21 mouse cellular contexts compared by ENCODE assay signal in the genomic region with DNA sequence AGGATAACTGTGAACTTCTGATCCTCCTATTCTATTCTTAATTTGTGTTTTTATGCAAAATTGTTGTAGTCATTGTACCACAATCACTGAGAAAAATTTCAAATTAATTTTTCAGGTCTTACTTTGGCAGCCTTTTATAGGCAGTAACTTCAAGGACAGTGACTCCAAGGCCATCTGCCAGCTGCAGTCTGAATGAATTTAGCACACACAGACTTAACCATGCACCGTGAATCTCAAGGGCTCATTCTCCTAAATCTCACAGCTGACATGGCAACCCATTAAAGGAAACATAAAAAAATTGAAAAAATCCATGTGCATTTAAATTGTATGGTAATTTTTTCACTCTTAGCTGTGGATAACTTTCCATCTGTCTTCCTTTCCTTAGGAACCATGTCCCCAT.
DNase-seq lines count a peak whose midpoint lies in the region; ATAC-seq lines count a peak whose summit lies in the region.
"Had no signal": no experiment of that assay in that cellular context is flagged by ENCODE, and none has a peak within 500 bp of the region (broad histone marks: within the 10 kb centered on the region; RNA-seq: fewer than 3 reads in every experiment).

No protein-coding gene starts in this region.

- no peak overlapping the region for H3K4me2 ChIP-seq in hindbrain, embryonic 12.5 days (replicated peaks)
- H3K4me2 ChIP-seq in neural tube, embryonic 11.5 days (ENCODE audit: low read depth) = no peak overlapping the region
- H3K4me2 ChIP-seq in neural tube, embryonic 15.5 days = no peak overlapping the region
- no peak overlapping the region for H3K4me2 ChIP-seq in neural tube, embryonic 13.5 days

- H3K4me3 ChIP-seq in hindbrain, embryonic 12.5 days = no peak overlapping the region
- H3K4me3 ChIP-seq in hindbrain, embryonic 10.5 days = no peak overlapping the region
- no peak overlapping the region for H3K4me3 ChIP-seq in neural tube, embryonic 11.5 days (ENCODE audit: low read depth, low read length)
- H3K4me3 ChIP-seq in neural tube, embryonic 15.5 days (replicated peaks) = no peak overlapping the region
- no peak overlapping the region for H3K4me3 ChIP-seq in neural tube, embryonic 13.5 days
- H3K4me3 ChIP-seq: forebrain, embryonic 10.5 days; heart, adult 2 months; limb, embryonic 10.5 days had no signal

- H3K9ac ChIP-seq in hindbrain, embryonic 12.5 days = no peak overlapping the region
- H3K9ac ChIP-seq in neural tube, embryonic 11.5 days (ENCODE audit: low read length) = no peak overlapping the region
- no peak overlapping the region for H3K9ac ChIP-seq in neural tube, embryonic 15.5 days (replicated peaks)
- H3K9ac ChIP-seq in neural tube, embryonic 13.5 days = no peak overlapping the region
- H3K9ac ChIP-seq: liver, postnatal 0 days had no signal

- H3K27me3 ChIP-seq in hindbrain, embryonic 12.5 days = no peaks in the 10 kb centered on the region
- no peaks in the 10 kb centered on the region for H3K27me3 ChIP-seq in hindbrain, embryonic 10.5 days (ENCODE audit: insufficient read depth, poor library complexity, severe bottlenecking)
- H3K27me3 ChIP-seq in neural tube, embryonic 11.5 days (ENCODE audit: control insufficient read depth, insufficient read depth, low read length) = no peaks in the 10 kb centered on the region
- H3K27me3 ChIP-seq in neural tube, embryonic 15.5 days (replicated peaks) = no peaks in the 10 kb centered on the region
- no peaks in the 10 kb centered on the region for H3K27me3 ChIP-seq in neural tube, embryonic 13.5 days

- 0 out of 2 replicates have a peak, but pooled peaks have one; percentile 39 for ATAC-seq in hindbrain, embryonic 12.5 days (ENCODE audit: low FRiP score)
- peak; percentile 60; the same call in 1 of the 2 replicates for ATAC-seq in neural tube, embryonic 11.5 days (ENCODE audit: insufficient read depth, low FRiP score, low TSS enrichment)
- no peak for ATAC-seq in neural tube, embryonic 15.5 days (ENCODE audit: low FRiP score)
- 0 out of 2 replicates have a peak, but pooled peaks have one; percentile 74 for ATAC-seq in neural tube, embryonic 13.5 days (ENCODE audit: low read depth)
- ATAC-seq: liver, postnatal 0 days; Patski had no signal

- H3K27ac ChIP-seq in hindbrain, embryonic 12.5 days = no peak overlapping the region
- H3K27ac ChIP-seq in hindbrain, embryonic 10.5 days = no peak overlapping the region
- no peak overlapping the region for H3K27ac ChIP-seq in neural tube, embryonic 11.5 days (ENCODE audit: low read depth, low read length)
- H3K27ac ChIP-seq in neural tube, embryonic 15.5 days (replicated peaks) = no peak overlapping the region
- H3K27ac ChIP-seq in neural tube, embryonic 13.5 days (replicated peaks) = no peak overlapping the region
- H3K27ac ChIP-seq: forebrain, embryonic 10.5 days; heart, adult 2 months; limb, embryonic 10.5 days had no signal

- peak; percentile 17 for DNase-seq in adrenal gland, adult 2 months
- DNase-seq in adrenal gland, adult 18-20 months (ENCODE audit: low spot score in 2 of 2) = no peak
- no peak for DNase-seq in hindbrain, embryonic 10.5 days (ENCODE audit: low spot score)
- DNase-seq in neural tube, embryonic 11.5 days (ENCODE audit: low spot score) = no peak
- no peak for DNase-seq in kidney, adult 18-20 months
- DNase-seq: cerebellum, adult 11 months; gastrocnemius, postnatal 14 days; heart, adult 2 months; heart, postnatal 36 days; kidney, adult 9 months; kidney, postnatal 25 days; liver, postnatal 0 days; lung, postnatal 10 days; spleen, adult 18-20 months; thymus, postnatal 36 days had no signal

- no peaks in the 10 kb centered on the region for H3K4me1 ChIP-seq in hindbrain, embryonic 12.5 days
- H3K4me1 ChIP-seq in hindbrain, embryonic 10.5 days (replicated peaks) = no peaks in the 10 kb centered on the region
- H3K4me1 ChIP-seq in neural tube, embryonic 11.5 days (ENCODE audit: control insufficient read depth, insufficient read depth, low read length) = no peaks in the 10 kb centered on the region
- H3K4me1 ChIP-seq in neural tube, embryonic 15.5 days = no peaks in the 10 kb centered on the region
- no peaks in the 10 kb centered on the region for H3K4me1 ChIP-seq in neural tube, embryonic 13.5 days (replicated peaks)
- H3K4me1 ChIP-seq: forebrain, embryonic 10.5 days; limb, embryonic 10.5 days had no signal

- no peaks in the 10 kb centered on the region for H3K9me3 ChIP-seq in hindbrain, embryonic 12.5 days (replicated peaks)
- H3K9me3 ChIP-seq in hindbrain, embryonic 10.5 days = no peaks in the 10 kb centered on the region
- no peaks in the 10 kb centered on the region for H3K9me3 ChIP-seq in neural tube, embryonic 11.5 days (ENCODE audit: control insufficient read depth, low read length)
- no peaks in the 10 kb centered on the region for H3K9me3 ChIP-seq in neural tube, embryonic 15.5 days (replicated peaks)
- H3K9me3 ChIP-seq in neural tube, embryonic 13.5 days = no peaks in the 10 kb centered on the region
- H3K9me3 ChIP-seq: forebrain, embryonic 10.5 days; limb, embryonic 10.5 days had no signal

- H3K36me3 ChIP-seq in hindbrain, embryonic 12.5 days = no peaks in the 10 kb centered on the region
- H3K36me3 ChIP-seq in hindbrain, embryonic 10.5 days = no peaks in the 10 kb centered on the region
- no peaks in the 10 kb centered on the region for H3K36me3 ChIP-seq in neural tube, embryonic 11.5 days (ENCODE audit: control insufficient read depth, insufficient read depth, low read length)
- no peaks in the 10 kb centered on the region for H3K36me3 ChIP-seq in neural tube, embryonic 15.5 days
- no peaks in the 10 kb centered on the region for H3K36me3 ChIP-seq in neural tube, embryonic 13.5 days
- H3K36me3 ChIP-seq: forebrain, embryonic 10.5 days; limb, embryonic 10.5 days had no signal

- WGBS in hindbrain, embryonic 12.5 days = 60% methylated on average over 1 of the region's 1 CpGs
- WGBS in hindbrain, embryonic 10.5 days = 84% methylated on average over 1 of the region's 1 CpGs
- WGBS in neural tube, embryonic 11.5 days = 42% methylated on average over 1 of the region's 1 CpGs
- WGBS in neural tube, embryonic 15.5 days = 29% methylated on average over 1 of the region's 1 CpGs
- WGBS in neural tube, embryonic 13.5 days = 38% methylated on average over 1 of the region's 1 CpGs
